Mouse (Mus musculus): ENCODE results near the gene Hcn4. TPM values are rescaled to one million over a fixed set of nuclear protein-coding genes. Genes with fewer than 3 reads are reported as not detected.

The Hcn4 gene
- total RNA-seq, 2 experiments from 2014 or later = 0.66 to 1.3 TPM

Other genes starting within 250 kb of the Hcn4 start
- 100 to 1,000 TPM; 172 to 178 TPM for gene Nptn, start 241.2 kb upstream of the Hcn4 start, total RNA-seq (2021)
- gene Rec114, start 79.4 kb upstream of the Hcn4 start, total RNA-seq (2021) = 1 to 10 TPM; 2.0 to 2.7 TPM
- 10 to 100 TPM; 46.1 to 58.6 TPM for gene Neo1, start 213.0 kb downstream of the Hcn4 start, total RNA-seq (2021)

Data from adrenal gland, postnatal 10 days (tissue).